Mouse (Mus musculus) liver, embryonic 11.5 days (tissue): ENCODE results near the gene Pgm1. TPM values are rescaled to one million over a fixed set of nuclear protein-coding genes. Genes with fewer than 3 reads are reported as not detected.

Experiments used
- ATAC-seq: fragments of 200-750 bp; cut with Nextera tagmentation; replicated peaks from 2 replicates; pipeline ENCODE4 v1.8.0; 2017; ENCODE audit warnings: moderate number of reproducible peaks, mild to moderate bottlenecking, moderate TSS enrichment, moderate library complexity; ENCODE audit not compliant: low FRiP score
- DNase-seq: peaks from one replicate; pipeline ENCODE4 v3.0.0-alpha.2; 2017; ENCODE audit warnings: low spot score
- H3K27ac ChIP-seq: fragments of 300-500 bp; sonication (generic); 2 replicates; pipeline ENCODE4 v1.5.1; 2014; ENCODE audit warnings: mild to moderate bottlenecking, low read depth, low read length, control low read depth
- H3K27me3 ChIP-seq: fragments of 300-500 bp; sonication (generic); replicated peaks from 2 replicates; pipeline ENCODE4 v1.6.1; 2014; ENCODE audit warnings: low read length, mixed read lengths; ENCODE audit not compliant: control insufficient read depth, insufficient read depth
- H3K36me3 ChIP-seq: fragments of 300-500 bp; sonication (generic); 2 replicates; pipeline ENCODE4 v1.6.1; 2014; ENCODE audit warnings: mild to moderate bottlenecking, low read length, moderate library complexity, mixed read lengths; ENCODE audit not compliant: control insufficient read depth, insufficient read depth
- H3K4me1 ChIP-seq: fragments of 300-500 bp; sonication (generic); replicated peaks from 2 replicates; pipeline ENCODE4 v1.6.1; 2014; ENCODE audit warnings: low read length, mixed read lengths; ENCODE audit not compliant: control insufficient read depth, insufficient read depth
- H3K4me2 ChIP-seq: fragments of 300-500 bp; sonication (generic); 2 replicates; pipeline ENCODE4 v1.6.1; 2014; ENCODE audit warnings: mild to moderate bottlenecking, control low read depth, moderate library complexity
- H3K4me3 ChIP-seq: fragments of 300-500 bp; sonication (generic); 2 replicates; pipeline ENCODE4 v1.5.1; 2014; ENCODE audit warnings: low read depth, low read length, control low read depth
- H3K9ac ChIP-seq: fragments of 300-500 bp; sonication (generic); 2 replicates; pipeline ENCODE4 v1.6.1; 2014; ENCODE audit warnings: low read depth, low read length, control low read depth
- H3K9me3 ChIP-seq: fragments of 300-500 bp; sonication (generic); 2 replicates; pipeline ENCODE4 v1.6.1; 2016; ENCODE audit warnings: low read length, inconsistent platforms, mixed read lengths; ENCODE audit not compliant: control insufficient read depth
- WGBS: fragments of 180-500 bp; shearing (Covaris S2); extraction: QIAGEN DNeasy Blood & Tissue Kit; methylation state at CpG from one replicate; pipeline ENCODE4 v1.1.7; 2014; 5-methylcytosine and 5-hydroxymethylcytosine counted together
- polyA plus RNA-seq: library from polyadenylated mRNA; unstranded; fragments of >200 nt; fragmentation: Nextera tagmentation; extraction: Ambion mirVana; gene quantifications from 2 replicates; pipeline ENCODE4 v1.2.1, GENCODE M21; 2014

Gene Pgm1
- polyA plus RNA-seq, 1 experiment from 2014 or later, result 105 TPM

DNA sequence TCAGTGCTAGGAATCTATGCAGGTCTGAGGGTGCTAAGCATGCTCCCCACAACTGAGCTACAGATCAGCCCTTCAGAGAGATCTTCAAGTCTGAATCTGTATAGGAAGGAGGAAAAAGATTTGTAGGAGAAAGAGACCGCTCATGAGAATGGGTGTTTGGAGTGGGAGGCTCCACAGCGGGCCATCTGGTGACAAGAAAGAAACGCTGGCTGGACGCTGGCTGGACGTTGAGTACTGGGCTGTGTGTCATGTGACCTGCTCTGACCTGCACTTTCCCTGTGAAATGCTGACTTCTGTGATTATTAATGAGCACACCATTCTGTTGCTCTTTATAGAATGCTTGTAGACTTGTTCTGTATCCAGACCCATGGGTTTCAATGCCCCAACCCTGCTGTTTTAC is 40.1 kb downstream of the Pgm1 start:
- H3K27me3 ChIP-seq, result no peaks in the 10 kb centered on the region
- peaks cover 26% of the 10 kb centered on the region; the same call in 1 of the 2 replicates for H3K36me3 ChIP-seq
- no peak overlapping the region for H3K27ac ChIP-seq
- DNase-seq (no peak), ATAC-seq (no peak)
- H3K9me3 ChIP-seq, result no peaks in the 10 kb centered on the region
- no peak overlapping the region for H3K4me2 ChIP-seq
- 68% methylated on average over 5 of the region's 5 CpGs for WGBS
- no peaks in the 10 kb centered on the region for H3K4me1 ChIP-seq
- no peak overlapping the region for H3K9ac ChIP-seq
- no peak overlapping the region for H3K4me3 ChIP-seq

DNA sequence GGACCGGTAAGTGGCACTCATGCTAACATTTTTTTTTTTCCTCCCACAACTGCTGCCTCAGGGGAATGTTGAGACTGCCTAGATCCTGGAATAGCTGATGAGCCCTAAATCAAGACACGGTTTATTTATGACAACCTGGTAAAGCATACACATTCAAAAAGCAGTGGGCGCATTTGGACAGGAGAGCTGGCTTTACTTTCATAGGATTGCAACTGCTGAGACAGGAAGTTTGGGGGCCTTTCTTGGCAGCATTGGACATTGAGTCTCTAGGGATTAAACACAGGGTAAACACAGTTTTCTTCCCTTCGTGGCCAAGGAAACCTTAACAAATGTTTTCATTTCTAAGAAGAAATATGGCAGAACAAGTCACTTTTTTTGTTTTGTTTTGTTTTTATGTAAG is 40.9 kb downstream of the Pgm1 start:
- WGBS, result 81% methylated on average over 4 of the region's 4 CpGs
- no peak for DNase-seq
- peaks cover 23% of the 10 kb centered on the region; the same call in 1 of the 2 replicates for H3K36me3 ChIP-seq

DNA sequence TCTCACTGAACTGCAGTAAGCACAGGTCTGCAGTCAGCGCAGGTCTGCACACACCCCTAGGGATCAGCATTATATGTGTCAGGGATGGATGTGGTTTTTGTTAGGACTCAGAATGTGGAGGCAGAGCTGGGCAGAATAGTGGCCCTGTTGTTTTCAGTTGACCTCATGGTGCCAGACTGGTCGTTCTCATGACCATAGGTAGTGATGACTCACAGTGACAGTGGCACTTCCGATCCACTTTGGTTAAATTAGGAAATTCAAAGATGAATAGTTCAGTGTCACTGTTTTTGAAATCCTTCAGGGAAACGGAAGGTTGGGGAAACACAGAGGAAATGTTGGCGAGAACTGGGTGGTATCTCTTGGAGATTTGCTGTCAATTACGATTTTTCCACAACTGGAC is 43.7 kb downstream of the Pgm1 start:
- no peak for ATAC-seq
- H3K9ac ChIP-seq, result no peak overlapping the region
- no peaks in the 10 kb centered on the region for H3K4me1 ChIP-seq
- WGBS, result 87% methylated on average over 6 of the region's 6 CpGs
- no peaks in the 10 kb centered on the region for H3K9me3 ChIP-seq
- no peak overlapping the region for H3K4me3 ChIP-seq
- H3K4me2 ChIP-seq, result no peak overlapping the region
- DNase-seq, result no peak
- H3K27ac ChIP-seq, result no peak overlapping the region
- peaks cover 15% of the 10 kb centered on the region; the same call in 1 of the 2 replicates for H3K36me3 ChIP-seq
- H3K27me3 ChIP-seq, result no peaks in the 10 kb centered on the region

More for the DNA sequence above, 40.9 kb downstream of the Pgm1 start:
- Histone ChIP-seq H3K4me1 (no peaks in the 10 kb centered on the region), H3K27me3 (no peaks in the 10 kb centered on the region), H3K27ac (no peak overlapping the region), H3K4me2 (no peak overlapping the region), H3K4me3 (no peak overlapping the region), H3K9ac (no peak overlapping the region), H3K9me3 (no peaks in the 10 kb centered on the region)
- no peak for ATAC-seq

DNA sequence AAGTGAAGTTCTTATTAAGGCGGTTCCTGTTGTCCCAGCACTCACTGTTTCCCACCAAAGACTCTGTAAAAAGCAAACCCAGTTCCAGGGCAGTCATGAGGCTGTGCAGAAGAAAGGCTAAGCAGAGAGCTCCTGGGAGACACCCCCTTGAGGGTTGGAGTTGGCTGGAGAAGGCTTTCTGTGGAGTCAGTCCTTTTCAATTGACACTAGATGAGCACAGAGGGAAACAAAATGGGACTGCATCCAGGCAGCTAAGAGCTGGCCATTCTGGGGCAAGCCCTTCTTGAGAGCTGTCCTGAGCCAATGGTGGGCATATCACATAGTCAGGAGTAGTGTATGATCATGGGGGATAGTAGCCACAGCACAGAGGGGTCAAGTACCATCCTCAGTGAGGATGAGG is 44.7 kb downstream of the Pgm1 start:
- Histone ChIP-seq H3K27ac (no peak overlapping the region), H3K4me3 (no peak overlapping the region), H3K4me1 (no peaks in the 10 kb centered on the region), H3K36me3 (peaks cover 12% of the 10 kb centered on the region; the same call in 1 of the 2 replicates), H3K9ac (no peak overlapping the region), H3K4me2 (no peak overlapping the region), H3K27me3 (no peaks in the 10 kb centered on the region), H3K9me3 (no peaks in the 10 kb centered on the region)
- DNase-seq (no peak), ATAC-seq (no peak)
- 88% methylated on average over 1 of the region's 1 CpGs for WGBS

DNA sequence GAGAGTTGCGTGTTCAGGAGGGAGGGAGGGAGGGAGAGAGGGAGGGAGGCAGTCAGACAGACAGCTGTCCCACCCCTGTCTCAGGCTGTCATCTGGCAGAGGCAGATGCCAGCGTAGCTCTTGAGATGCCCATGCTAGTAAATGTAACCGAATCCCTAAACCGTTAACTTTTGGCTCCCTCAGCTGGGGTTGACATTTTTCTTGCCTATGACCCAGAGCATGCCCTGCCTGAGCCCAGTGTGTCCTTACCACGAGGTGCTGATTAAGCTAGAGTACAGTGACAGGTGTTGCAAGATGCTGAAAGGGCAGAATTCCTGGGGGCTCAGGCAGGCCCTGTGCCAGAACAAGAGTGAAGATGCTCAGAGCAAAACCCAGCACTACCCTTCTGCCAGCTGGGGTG is 45.2 kb downstream of the Pgm1 start:
- Histone ChIP-seq H3K27ac (no peak overlapping the region), H3K27me3 (no peaks in the 10 kb centered on the region), H3K9ac (no peak overlapping the region), H3K36me3 (peaks cover 12% of the 10 kb centered on the region; the same call in 1 of the 2 replicates), H3K4me2 (no peak overlapping the region), H3K9me3 (no peaks in the 10 kb centered on the region), H3K4me3 (no peak overlapping the region), H3K4me1 (no peaks in the 10 kb centered on the region)
- ATAC-seq, result no peak
- DNase-seq, result no peak
- 76% methylated on average over 5 of the region's 5 CpGs for WGBS

DNA sequence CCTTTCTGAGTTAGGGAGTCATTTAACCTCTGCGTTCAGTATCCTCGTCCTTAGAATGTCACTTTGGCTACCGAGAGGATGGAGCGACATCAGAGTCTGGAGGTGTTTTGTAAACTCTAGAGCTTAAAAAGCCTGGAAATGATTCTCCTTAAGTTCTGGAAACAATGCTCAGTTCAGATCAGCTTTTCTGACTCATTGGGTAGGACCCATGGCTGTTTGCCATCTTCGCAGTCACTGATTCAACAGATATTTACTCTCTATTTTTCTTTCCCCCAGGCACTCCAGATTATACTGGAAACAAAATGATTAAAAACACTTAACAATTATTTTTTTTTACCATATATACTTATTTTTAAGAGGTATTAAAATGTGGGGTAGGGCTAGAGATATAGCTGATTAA is 50.1 kb downstream of the Pgm1 start:
- H3K9ac ChIP-seq, result no peak overlapping the region
- WGBS, result 96% methylated on average over 5 of the region's 5 CpGs
- H3K27ac ChIP-seq, result no peak overlapping the region
- no peaks in the 10 kb centered on the region for H3K9me3 ChIP-seq
- H3K4me2 ChIP-seq, result no peak overlapping the region
- H3K4me3 ChIP-seq, result no peak overlapping the region
- DNase-seq (no peak), ATAC-seq (no peak)
- peaks cover 10% of the 10 kb centered on the region for H3K36me3 ChIP-seq
- H3K4me1 ChIP-seq, result no peaks in the 10 kb centered on the region
- H3K27me3 ChIP-seq, result no peaks in the 10 kb centered on the region

DNA sequence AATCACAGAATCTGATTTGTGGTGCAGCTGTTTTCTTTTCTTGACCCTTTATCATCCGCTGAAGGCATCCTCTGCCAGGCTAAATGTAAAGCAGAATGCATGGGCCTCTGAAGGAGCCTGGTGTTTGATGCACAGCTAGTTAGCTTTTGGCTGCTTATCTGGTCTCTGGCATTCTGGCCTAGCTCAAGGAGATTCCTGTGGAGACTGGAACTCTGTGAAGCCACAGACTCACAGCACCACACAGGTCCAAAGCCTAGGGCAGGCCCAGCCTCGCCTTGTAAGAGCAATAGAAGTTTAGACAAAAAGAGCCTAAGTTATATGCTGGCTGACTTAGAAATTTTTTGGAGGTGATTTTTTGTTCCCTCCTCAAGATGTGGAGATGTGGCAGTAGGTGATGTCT is 52.0 kb downstream of the Pgm1 start:
- H3K4me2 ChIP-seq, result no peak overlapping the region
- DNase-seq (no peak), ATAC-seq (no peak)
- 70% methylated on average over 2 of the region's 2 CpGs for WGBS
- H3K36me3 ChIP-seq, result peaks cover 10% of the 10 kb centered on the region
- no peaks in the 10 kb centered on the region for H3K9me3 ChIP-seq
- no peaks in the 10 kb centered on the region for H3K4me1 ChIP-seq
- H3K27ac ChIP-seq, result no peak overlapping the region
- H3K27me3 ChIP-seq, result no peaks in the 10 kb centered on the region
- H3K9ac ChIP-seq, result no peak overlapping the region
- no peak overlapping the region for H3K4me3 ChIP-seq

DNA sequence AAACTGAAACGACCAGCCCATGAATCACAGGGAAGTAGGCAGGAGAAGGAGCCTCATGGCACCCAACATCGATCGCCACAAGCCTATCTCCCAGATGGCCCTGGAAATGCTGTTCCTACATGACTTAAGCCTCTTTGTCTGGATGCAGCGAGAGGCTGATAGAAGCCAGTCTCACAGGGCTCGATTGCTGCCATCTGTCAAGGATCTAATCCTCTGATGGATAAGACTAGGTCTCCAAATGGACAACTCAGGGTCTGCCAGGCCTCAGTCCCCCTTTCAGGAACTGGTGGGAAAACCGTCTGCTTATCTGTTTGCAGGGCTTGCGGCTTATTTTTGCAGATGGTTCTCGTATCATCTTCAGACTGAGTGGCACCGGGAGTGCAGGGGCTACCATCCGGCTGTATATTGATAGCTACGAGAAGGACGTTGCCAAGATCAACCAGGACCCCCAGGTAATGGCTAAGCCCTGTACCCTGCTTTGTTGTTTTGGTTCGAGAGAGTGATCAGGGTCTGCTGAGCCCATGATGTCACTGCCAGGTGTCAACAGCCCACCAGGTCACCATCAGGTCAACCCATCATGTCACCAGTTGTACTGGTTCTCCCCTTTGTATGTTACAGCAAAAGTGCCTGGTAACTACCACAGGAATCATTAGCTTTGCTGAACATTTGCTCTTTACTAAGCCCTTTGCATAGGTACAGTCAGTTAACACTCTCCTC is 54.6 kb downstream of the Pgm1 start:
- Histone ChIP-seq H3K4me3 (no peak overlapping the region), H3K9ac (no peak overlapping the region), H3K4me2 (no peak overlapping the region), H3K27ac (no peak overlapping the region), H3K27me3 (no peaks in the 10 kb centered on the region), H3K9me3 (no peaks in the 10 kb centered on the region), H3K4me1 (no peaks in the 10 kb centered on the region), H3K36me3 (peaks cover 10% of the 10 kb centered on the region)
- DNase-seq, result no peak
- no peak for ATAC-seq
- WGBS, result 68% methylated on average over 13 of the region's 13 CpGs

DNA sequence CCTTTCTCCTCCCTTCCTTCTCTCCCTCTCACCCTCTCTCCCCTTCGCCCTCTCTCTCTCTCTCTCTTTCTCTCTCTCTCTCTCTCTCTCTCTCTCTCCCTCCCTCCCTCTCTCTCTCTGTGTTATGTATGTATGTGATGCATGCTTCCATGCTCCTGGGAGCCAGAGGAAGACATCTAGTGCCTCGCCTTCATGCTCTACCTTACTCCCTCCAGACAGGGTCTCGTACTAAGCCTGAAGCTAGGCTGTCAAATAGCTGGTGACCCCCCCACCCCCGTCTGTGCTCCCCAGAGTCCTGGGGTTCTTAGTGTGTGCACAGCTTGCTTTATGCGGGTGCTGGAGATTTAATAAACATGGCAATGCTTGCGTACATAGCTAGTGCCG is 55.1 kb downstream of the Pgm1 start:
- H3K36me3 ChIP-seq, result peaks cover 10% of the 10 kb centered on the region
- WGBS, result 83% methylated on average over 7 of the region's 7 CpGs
- ATAC-seq, result no peak

More for the DNA sequence above, 55.1 kb downstream of the Pgm1 start:
- H3K9me3 ChIP-seq, result no peaks in the 10 kb centered on the region
- no peaks in the 10 kb centered on the region for H3K27me3 ChIP-seq
- no peaks in the 10 kb centered on the region for H3K4me1 ChIP-seq
- H3K4me3 ChIP-seq, result no peak overlapping the region
- no peak overlapping the region for H3K9ac ChIP-seq
- no peak overlapping the region for H3K4me2 ChIP-seq
- H3K27ac ChIP-seq, result no peak overlapping the region
- DNase-seq, result no peak
